Mouse (Mus musculus) urinary bladder, postnatal 36 days (tissue): ENCODE data around the gene Napepld.
"Not testable (repeated sequence)": the region's sequence is repeated elsewhere in the genome, so short reads cannot be mapped to it uniquely, and the experiment has no call there.

Experiments
- DNase-seq, 2 experiments: peaks; one replicate each; pipeline ENCODE4 v3.0.0; 2022; ENCODE audit warnings: low spot score in 2 of 2, mixed read lengths in 1 of 2

The Napepld gene

GRCm38 (mm10) chr5:21701351-21702008 lies at the start of gene Napepld:
Napepld (minus strand) TSS chr5:21701396.
- peak; percentile 100 for DNase-seq

GRCm38 (mm10) chr5:21745966-21746365 lies 44.8 kb upstream of the Napepld start:
- DNase-seq, result no peak

GRCm38 (mm10) chr5:21744651-21745050 lies 43.5 kb upstream of the Napepld start:
- DNase-seq, result no peak

GRCm38 (mm10) chr5:21743606-21744005 lies 42.4 kb upstream of the Napepld start:
- no peak for DNase-seq

GRCm38 (mm10) chr5:21739881-21740280 lies 38.7 kb upstream of the Napepld start:
- DNase-seq, result no peak

GRCm38 (mm10) chr5:21739120-21739519 lies 37.9 kb upstream of the Napepld start:
- DNase-seq, result no peak

GRCm38 (mm10) chr5:21737620-21738019 lies 36.4 kb upstream of the Napepld start:
- no peak for DNase-seq

GRCm38 (mm10) chr5:21736956-21737585 lies 35.9 kb upstream of the Napepld start, which contains the start of gene Pmpcb:
Pmpcb (plus strand) TSS chr5:21737141.
- DNase-seq, result peak; percentile 78 to 83

GRCm38 (mm10) chr5:21736046-21736445 lies 34.9 kb upstream of the Napepld start:
- DNase-seq, result no peak

GRCm38 (mm10) chr5:21735584-21735983 lies 34.4 kb upstream of the Napepld start:
- DNase-seq, result peak; percentile 51 to 74

GRCm38 (mm10) chr5:21735100-21735499 lies 33.9 kb upstream of the Napepld start:
- DNase-seq, result no peak

GRCm38 (mm10) chr5:21732930-21733329 lies 31.7 kb upstream of the Napepld start:
- peak in 1 of 2 experiments; percentile 23 for DNase-seq

GRCm38 (mm10) chr5:21732177-21732911 lies 31.1 kb upstream of the Napepld start:
- DNase-seq, result no peak

- DNase-seq, result no peak
Measured at GRCm38 (mm10) chr5:21729107-21729506, 27.9 kb upstream of the Napepld start.

GRCm38 (mm10) chr5:21724872-21725271 lies 23.7 kb upstream of the Napepld start:
- DNase-seq, result no peak

- no peak for DNase-seq
Measured at GRCm38 (mm10) chr5:21724427-21724826, 23.2 kb upstream of the Napepld start.

GRCm38 (mm10) chr5:21719209-21719608 lies 18.0 kb upstream of the Napepld start:
- DNase-seq, result no peak

GRCm38 (mm10) chr5:21718546-21718945 lies 17.4 kb upstream of the Napepld start:
- no peak for DNase-seq

GRCm38 (mm10) chr5:21717165-21717715 lies 16.0 kb upstream of the Napepld start:
- DNase-seq, result no peak

GRCm38 (mm10) chr5:21714447-21714846 lies 13.3 kb upstream of the Napepld start:
- no peak for DNase-seq

GRCm38 (mm10) chr5:21712127-21712715 lies 11.0 kb upstream of the Napepld start:
- no peak for DNase-seq

GRCm38 (mm10) chr5:21708011-21708410 lies 6.8 kb upstream of the Napepld start:
- not testable (repeated sequence) for DNase-seq
